Mouse (Mus musculus) bone marrow, adult 2 months (tissue): ENCODE measurements at regions not wholly inside any gene's neighbourhood (a gene's known extent, or its start where the extent isn't known, plus 50 kb on each side); places are given as distances from the start of the nearest gene placed in this dataset.

ENCODE experiments used
- H3K27ac ChIP-seq: fragments of 200-500 bp; 2 replicates; pipeline ENCODE4 v1.5.1; 2012; ENCODE audit warnings: low read depth, mild to moderate bottlenecking, control low read depth, inconsistent platforms, low read length; ENCODE audit not compliant: control insufficient read depth, poor library complexity, insufficient read depth
- H3K4me1 ChIP-seq: fragments of 200-500 bp; 2 replicates; pipeline ENCODE4 v1.6.1; 2011; ENCODE audit warnings: low read length; ENCODE audit not compliant: control insufficient read depth, insufficient read depth
- H3K4me3 ChIP-seq: fragments of 200-500 bp; replicated peaks from 2 replicates; pipeline ENCODE3; 2011; ENCODE audit warnings: mild to moderate bottlenecking, low read depth, low read length, control low read depth; ENCODE audit not compliant: control insufficient read depth
- CTCF ChIP-seq: fragments of 200-500 bp; IDR thresholded peaks from 2 replicates; pipeline ENCODE4 v1.5.1; 2011; ENCODE audit warnings: low read length, control low read depth; ENCODE audit not compliant: control insufficient read depth, insufficient read depth
- POLR2A ChIP-seq: fragments of 200-500 bp; IDR thresholded peaks from 2 replicates; pipeline ENCODE4 v1.6.1; 2011; ENCODE audit warnings: low read depth, mild to moderate bottlenecking, control low read depth, low read length, borderline replicate concordance; ENCODE audit not compliant: control insufficient read depth
- WGBS: fragments of 180-500 bp; shearing (Covaris S2); methylation state at CpG from one replicate; pipeline ENCODE4 v1.1.7; 2018; 5-methylcytosine and 5-hydroxymethylcytosine counted together

GRCm38 (mm10) chr2:169445371-169445770, 142.2 kb downstream of the Gm11011 start:
- Histone ChIP-seq H3K4me1 (no peaks in the 10 kb centered on the region), H3K27ac (no peak overlapping the region), H3K4me3 (no peak overlapping the region)
- WGBS = 84% methylated on average over 12 of the region's 12 CpGs
- TF ChIP-seq POLR2A (no peak), CTCF (no peak)

DNA sequence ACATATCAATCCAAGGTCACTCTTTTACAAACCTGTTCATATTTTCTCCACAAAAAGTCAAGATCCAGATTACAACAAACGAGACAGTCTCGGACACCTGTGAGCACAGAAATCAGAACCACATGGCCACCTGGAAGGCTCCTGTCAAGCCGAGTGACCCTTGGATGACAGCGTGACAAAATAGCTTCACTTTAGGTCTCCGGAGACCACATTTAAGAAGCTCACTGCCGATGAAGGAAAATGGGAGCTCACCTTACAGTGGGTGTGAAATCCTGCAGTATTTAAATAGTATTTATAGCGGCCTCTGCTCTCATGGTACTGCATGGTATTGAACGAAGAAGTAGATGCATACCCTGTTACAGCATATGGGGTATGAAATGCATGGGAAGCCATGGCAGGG, 144.3 kb downstream of the Gm11011 start:
- Histone ChIP-seq H3K4me1 (no peaks in the 10 kb centered on the region), H3K4me3 (no peak overlapping the region), H3K27ac (no peak overlapping the region)
- 80% methylated on average over 8 of the region's 8 CpGs for WGBS
- TF ChIP-seq POLR2A = no peak
- no peak for TF ChIP-seq CTCF

DNA sequence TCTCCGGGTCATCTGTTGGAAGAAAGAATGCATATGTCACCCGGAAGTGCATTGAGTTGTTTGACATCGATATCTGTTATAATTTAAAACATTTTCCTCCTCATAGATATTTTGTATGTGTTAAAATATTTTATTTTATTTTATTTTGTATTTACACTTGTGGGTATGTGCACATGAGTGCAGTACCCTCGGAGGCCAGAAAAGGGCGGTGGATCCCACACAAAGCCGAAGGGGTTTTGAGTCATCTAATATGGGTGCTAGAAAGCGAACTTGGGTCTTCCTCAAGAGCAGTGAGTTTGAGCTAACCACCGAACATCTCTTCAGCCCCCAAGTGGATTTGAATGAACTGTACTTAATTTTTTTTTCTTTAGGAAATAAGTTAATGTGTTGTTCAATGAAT, 156.0 kb downstream of the Gm11011 start:
- Histone ChIP-seq H3K27ac (no peak overlapping the region), H3K4me1 (no peaks in the 10 kb centered on the region), H3K4me3 (no peak overlapping the region)
- TF ChIP-seq POLR2A (no peak), CTCF (no peak)
- WGBS = 87% methylated on average over 8 of the region's 8 CpGs

DNA sequence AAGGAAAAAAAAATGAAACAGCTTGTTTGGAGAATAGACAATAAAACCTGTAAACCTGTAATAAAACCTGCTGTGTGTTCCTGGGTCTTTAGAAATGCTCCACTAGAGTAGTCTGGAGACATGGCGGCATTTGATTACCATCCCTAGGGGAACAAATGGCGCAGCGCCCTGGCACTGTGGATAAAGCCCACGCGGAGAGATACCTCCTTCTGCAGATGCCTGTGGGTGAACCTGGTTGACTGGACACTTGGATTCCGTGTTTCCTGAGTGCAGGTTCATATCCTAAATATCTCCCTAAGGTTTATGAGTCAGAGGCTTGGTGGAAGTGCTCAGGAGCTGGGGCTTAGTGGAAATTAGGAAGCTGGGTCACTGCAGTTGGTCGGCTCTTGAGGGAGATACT, 158.1 kb downstream of the Gm11011 start:
- no peak overlapping the region for H3K27ac ChIP-seq
- H3K4me1 ChIP-seq = no peaks in the 10 kb centered on the region
- 82% methylated on average over 7 of the region's 7 CpGs for WGBS
- no peak overlapping the region for H3K4me3 ChIP-seq
- TF ChIP-seq POLR2A = no peak
- TF ChIP-seq CTCF = no peak

GRCm38 (mm10) chr2:169424166-169424920, 163.2 kb downstream of the Gm11011 start:
- WGBS = 82% methylated on average over 12 of the region's 12 CpGs
- no peak overlapping the region for H3K27ac ChIP-seq
- TF ChIP-seq POLR2A = no peak
- TF ChIP-seq CTCF = no peak
- no peaks in the 10 kb centered on the region for H3K4me1 ChIP-seq
- no peak overlapping the region for H3K4me3 ChIP-seq

GRCm38 (mm10) chr2:169412361-169412760, 175.2 kb downstream of the Gm11011 start:
- Histone ChIP-seq H3K4me1 (no peaks in the 10 kb centered on the region), H3K4me3 (no peak overlapping the region), H3K27ac (no peak overlapping the region)
- TF ChIP-seq POLR2A (no peak), CTCF (no peak)
- WGBS = 71% methylated on average over 6 of the region's 6 CpGs

DNA sequence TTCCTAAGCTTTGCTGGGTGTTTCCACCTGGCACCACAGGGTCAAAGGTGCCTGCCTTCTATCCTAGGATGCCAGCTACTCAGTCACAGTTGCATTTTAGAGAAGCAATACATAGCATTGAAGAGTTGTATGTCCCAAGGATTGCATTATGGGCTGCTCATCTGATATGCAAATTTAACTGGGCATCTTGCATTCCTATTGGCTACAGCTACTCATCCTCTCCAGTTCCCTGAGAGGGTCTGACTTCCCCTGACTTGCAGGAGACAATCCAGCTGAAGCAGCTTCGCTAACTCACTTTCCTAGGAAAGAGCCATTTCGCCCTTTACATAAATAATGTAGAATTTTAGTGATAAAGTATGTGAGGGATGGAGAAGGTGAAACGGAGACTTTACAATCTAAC, 177.5 kb downstream of the Gm11011 start:
- Histone ChIP-seq H3K4me1 (no peaks in the 10 kb centered on the region), H3K4me3 (no peak overlapping the region), H3K27ac (no peak overlapping the region)
- WGBS = 55% methylated on average over 3 of the region's 3 CpGs
- no peak for TF ChIP-seq CTCF
- TF ChIP-seq POLR2A = no peak

GRCm38 (mm10) chr2:169404908-169405690, 182.4 kb downstream of the Gm11011 start:
- WGBS = 48% methylated on average over 6 of the region's 6 CpGs
- H3K4me1 ChIP-seq = no peaks in the 10 kb centered on the region
- no peak overlapping the region for H3K27ac ChIP-seq
- TF ChIP-seq CTCF (no peak), POLR2A (no peak)
- H3K4me3 ChIP-seq = no peak overlapping the region
